Mouse (Mus musculus): ENCODE data around the gene H2-Ke6. TPM values are rescaled to one million over a fixed set of nuclear protein-coding genes. Genes with fewer than 3 reads are reported as not detected.

The H2-Ke6 gene
- polyA plus RNA-seq, 1 experiment from 2014 or later, result 59.8 TPM

GRCm38 (mm10) chr17:34031465-34032173, 3.8 kb upstream of the H2-Ke6 start, which contains the start of the genes Slc39a7 and Rxrb:
Gene Slc39a7, minus strand, starts transcription at chr17:34031682.
Gene Rxrb, plus strand, starts transcription at chr17:34031812.
- peaks cover 22% of the 10 kb centered on the region for H3K36me3 ChIP-seq (ENCODE audit: insufficient read depth, low read length)
- 0% methylated on average over 51 of the region's 88 CpGs for WGBS

DNA sequence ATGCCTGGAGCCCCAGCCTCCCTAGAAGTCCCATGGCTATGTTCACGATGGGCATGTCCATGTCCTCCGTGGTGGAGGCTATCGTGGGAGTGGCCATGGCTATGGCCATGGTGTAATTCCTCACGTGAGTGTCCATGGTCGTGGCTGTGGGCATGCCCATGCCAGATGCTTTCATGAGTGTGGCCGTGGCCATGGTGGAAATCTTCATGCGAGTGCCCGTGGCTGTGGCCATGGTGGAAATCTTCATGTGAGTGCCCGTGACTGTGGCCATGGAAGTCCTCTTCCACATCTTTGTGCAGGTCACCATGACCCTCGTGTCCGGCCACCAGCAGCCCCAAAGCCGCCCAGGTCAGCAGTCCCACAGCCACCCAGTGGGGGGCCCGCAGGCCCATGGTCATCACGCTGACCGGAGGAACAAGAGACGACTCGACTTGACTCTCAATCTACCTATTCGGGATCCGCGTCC, 3.0 kb upstream of the H2-Ke6 start:
- ATAC-seq (peak; percentile 5), DNase-seq (ENCODE audit: low spot score) (peak; percentile 49)
- H3K27ac ChIP-seq (ENCODE audit: low read length), result peak overlapping the region; percentile 98
- no peaks in the 10 kb centered on the region for H3K27me3 ChIP-seq (replicated peaks; ENCODE audit: insufficient read depth, low read length)
- H3K36me3 ChIP-seq (ENCODE audit: insufficient read depth, low read length), result peaks cover 15% of the 10 kb centered on the region
- H3K4me3 ChIP-seq (ENCODE audit: low read depth, low read length), result peak overlapping the region; percentile 94
- H3K9me3 ChIP-seq (ENCODE audit: low read length), result no peaks in the 10 kb centered on the region
- H3K9ac ChIP-seq (replicated peaks; ENCODE audit: low read depth), result peak overlapping the region; percentile 91
- H3K4me2 ChIP-seq (replicated peaks; ENCODE audit: low read depth, low read length), result peak overlapping the region; percentile 89
- H3K4me1 ChIP-seq (ENCODE audit: insufficient read depth, low read depth, low read length), result peaks cover 36% of the 10 kb centered on the region
- WGBS, result 2% methylated on average over 20 of the region's 20 CpGs
- no peak for TF ChIP-seq EP300 (IDR thresholded peaks at IDR 0.05)
- TF ChIP-seq CTCF (IDR thresholded peaks at IDR 0.05), result peak; percentile 38

More at GRCm38 (mm10) chr17:34031465-34032173, 3.8 kb upstream of the H2-Ke6 start, which contains the start of the genes Slc39a7 and Rxrb:
- H3K9me3 ChIP-seq (ENCODE audit: low read length), result no peaks in the 10 kb centered on the region
- H3K9ac ChIP-seq (replicated peaks; ENCODE audit: low read depth), result peak within 1 kb of the TSS; percentile 91
- DNase-seq (ENCODE audit: low spot score) (peak; percentile 98), ATAC-seq (peak; percentile 85)
- H3K4me2 ChIP-seq (replicated peaks; ENCODE audit: low read depth, low read length), result peak within 1 kb of the TSS; percentile 89
- peak within 1 kb of the TSS; percentile 98 for H3K27ac ChIP-seq (ENCODE audit: low read length)
- peaks cover 36% of the 10 kb centered on the region for H3K4me1 ChIP-seq (ENCODE audit: insufficient read depth, low read depth, low read length)
- TF ChIP-seq CTCF (IDR thresholded peaks at IDR 0.05) (no peak), EP300 (IDR thresholded peaks at IDR 0.05) (peak; percentile 77)
- H3K27me3 ChIP-seq (replicated peaks; ENCODE audit: insufficient read depth, low read length), result no peaks in the 10 kb centered on the region
- H3K4me3 ChIP-seq (ENCODE audit: low read depth, low read length), result peak within 1 kb of the TSS; percentile 94

DNA sequence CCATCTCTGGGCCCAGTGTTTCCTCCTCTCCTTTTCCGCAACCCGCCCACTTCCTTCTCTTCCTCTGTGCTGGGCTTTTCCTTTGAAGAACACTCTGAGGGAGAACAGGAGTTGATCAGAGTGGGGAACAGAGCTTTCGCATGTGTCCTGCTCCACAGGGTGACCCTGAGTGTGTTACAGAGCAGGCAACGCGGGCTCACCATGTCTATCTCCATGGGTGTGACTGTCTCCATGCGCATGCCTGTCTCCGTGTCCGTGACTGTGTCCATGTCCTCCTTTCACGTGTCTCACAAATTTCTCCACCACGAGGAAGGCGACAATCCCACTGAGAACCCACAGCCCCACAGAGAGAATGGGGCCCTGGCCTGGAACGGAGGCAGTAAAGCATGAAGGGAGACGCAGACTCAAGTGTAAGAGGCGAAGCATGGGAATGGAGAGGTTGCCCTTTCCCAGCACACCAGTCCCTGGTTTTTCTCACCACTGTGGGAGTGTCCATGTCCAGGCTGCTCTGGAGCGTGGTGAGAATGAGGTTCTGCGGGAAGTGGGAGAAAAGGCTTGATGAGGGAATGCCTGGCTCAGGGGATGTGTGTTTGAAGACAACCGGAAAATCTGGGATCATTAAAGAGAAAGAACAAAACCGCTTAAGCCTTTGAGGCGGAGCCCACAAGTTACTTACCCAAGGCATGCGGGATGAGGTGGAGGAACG, 2.2 kb upstream of the H2-Ke6 start:
- Histone ChIP-seq H3K4me3 (ENCODE audit: low read depth, low read length) (peak overlapping the region; percentile 94), H3K9me3 (ENCODE audit: low read length) (no peaks in the 10 kb centered on the region), H3K4me2 (replicated peaks; ENCODE audit: low read depth, low read length) (peak overlapping the region; percentile 89), H3K36me3 (ENCODE audit: insufficient read depth, low read length) (peaks cover 13% of the 10 kb centered on the region), H3K27ac (ENCODE audit: low read length) (no peak overlapping the region), H3K4me1 (ENCODE audit: insufficient read depth, low read depth, low read length) (peaks cover 40% of the 10 kb centered on the region), H3K27me3 (replicated peaks; ENCODE audit: insufficient read depth, low read length) (no peaks in the 10 kb centered on the region), H3K9ac (replicated peaks; ENCODE audit: low read depth) (peak overlapping the region; percentile 8; the same call in 1 of the 2 replicates)
- ATAC-seq (no peak), DNase-seq (ENCODE audit: low spot score) (no peak)
- TF ChIP-seq CTCF (IDR thresholded peaks at IDR 0.05) (no peak), EP300 (IDR thresholded peaks at IDR 0.05) (no peak)
- 68% methylated on average over 21 of the region's 21 CpGs for WGBS

DNA sequence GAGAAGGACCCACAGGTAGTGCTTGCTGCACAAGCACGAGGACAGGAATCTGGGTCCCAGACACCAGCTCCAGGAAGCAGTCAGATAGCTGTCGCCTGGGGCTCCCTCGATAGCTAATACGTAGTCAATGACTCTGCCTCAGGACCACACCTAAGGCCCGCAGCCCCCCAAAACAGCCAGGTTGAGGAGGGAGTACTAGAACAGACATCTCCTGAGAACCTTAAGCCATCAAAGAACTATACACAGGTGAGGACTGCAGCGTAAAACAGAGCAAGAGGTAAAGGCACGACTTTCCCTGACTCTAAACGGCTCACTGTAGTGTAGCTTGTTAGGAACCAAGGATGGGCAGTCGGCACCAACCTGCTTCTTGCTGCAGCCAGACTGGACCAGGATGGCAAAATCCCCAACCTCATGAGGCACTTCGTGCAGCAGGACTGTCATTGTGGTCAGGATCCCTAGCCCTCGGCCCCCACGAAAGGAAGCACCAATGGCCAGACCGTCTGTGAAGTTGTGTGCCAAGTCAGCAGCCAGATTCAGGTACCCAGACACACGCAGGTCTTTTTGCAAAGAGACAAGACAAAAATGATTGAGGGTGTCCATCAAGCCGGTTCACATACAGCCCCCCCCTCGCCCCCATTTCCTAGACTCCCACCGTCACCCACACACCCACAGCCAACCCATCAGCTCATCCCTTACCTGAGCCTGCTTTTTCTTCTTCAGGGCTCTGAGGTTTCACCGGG, 1.5 kb upstream of the H2-Ke6 start:
- Histone ChIP-seq H3K27ac (ENCODE audit: low read length) (no peak overlapping the region), H3K36me3 (ENCODE audit: insufficient read depth, low read length) (peaks cover 13% of the 10 kb centered on the region), H3K27me3 (replicated peaks; ENCODE audit: insufficient read depth, low read length) (no peaks in the 10 kb centered on the region), H3K4me1 (ENCODE audit: insufficient read depth, low read depth, low read length) (peaks cover 40% of the 10 kb centered on the region), H3K9me3 (ENCODE audit: low read length) (no peaks in the 10 kb centered on the region), H3K9ac (replicated peaks; ENCODE audit: low read depth) (0 out of 2 replicates have a peak overlapping the region, but pooled peaks have one; percentile 8), H3K4me3 (ENCODE audit: low read depth, low read length) (no peak overlapping the region), H3K4me2 (replicated peaks; ENCODE audit: low read depth, low read length) (no peak overlapping the region)
- 86% methylated on average over 18 of the region's 18 CpGs for WGBS
- DNase-seq (ENCODE audit: low spot score) (no peak), ATAC-seq (no peak)
- no peak for TF ChIP-seq EP300 (IDR thresholded peaks at IDR 0.05)
- no peak for TF ChIP-seq CTCF (IDR thresholded peaks at IDR 0.05)

- no peak overlapping the region for H3K4me3 ChIP-seq (ENCODE audit: low read depth, low read length)
- H3K4me1 ChIP-seq (ENCODE audit: insufficient read depth, low read depth, low read length), result peaks cover 40% of the 10 kb centered on the region
- H3K36me3 ChIP-seq (ENCODE audit: insufficient read depth, low read length), result peaks cover 13% of the 10 kb centered on the region
- no peaks in the 10 kb centered on the region for H3K9me3 ChIP-seq (ENCODE audit: low read length)
- TF ChIP-seq EP300 (IDR thresholded peaks at IDR 0.05) (no peak), CTCF (IDR thresholded peaks at IDR 0.05) (no peak)
- DNase-seq (ENCODE audit: low spot score) (no peak), ATAC-seq (no peak)
- H3K27ac ChIP-seq (ENCODE audit: low read length), result no peak overlapping the region
- H3K27me3 ChIP-seq (replicated peaks; ENCODE audit: insufficient read depth, low read length), result no peaks in the 10 kb centered on the region
- no peak overlapping the region for H3K9ac ChIP-seq (replicated peaks; ENCODE audit: low read depth)
- peak overlapping the region; percentile 98; the same call in 1 of the 2 replicates for H3K4me2 ChIP-seq (replicated peaks; ENCODE audit: low read depth, low read length)
- 68% methylated on average over 17 of the region's 17 CpGs for WGBS
These were observed 765 bp upstream of the H2-Ke6 start for GRCm38 (mm10) chr17:34028501-34029149.

Measured in lung, postnatal 0 days (tissue).